Mouse (Mus musculus) E14TG2a.4 (cell line): ENCODE results near the gene Pik3r1.

ENCODE experiments used
- CTCF ChIP-seq: conservative IDR thresholded peaks from 2 replicates; pipeline ENCODE4 v1.5.1; 2014; ENCODE audit warnings: low read length
- POU5F1 ChIP-seq: IDR thresholded peaks from 2 replicates; pipeline ENCODE4 v1.6.1; 2014; ENCODE audit warnings: low read length, borderline replicate concordance

- no peak for TF ChIP-seq CTCF
- TF ChIP-seq POU5F1: no peak
Measured at GRCm38 (mm10) chr13:101765976-101766375, 2.0 kb downstream of the Pik3r1 start.
